Mouse (Mus musculus): ENCODE results near the gene Cald1.

DNA sequence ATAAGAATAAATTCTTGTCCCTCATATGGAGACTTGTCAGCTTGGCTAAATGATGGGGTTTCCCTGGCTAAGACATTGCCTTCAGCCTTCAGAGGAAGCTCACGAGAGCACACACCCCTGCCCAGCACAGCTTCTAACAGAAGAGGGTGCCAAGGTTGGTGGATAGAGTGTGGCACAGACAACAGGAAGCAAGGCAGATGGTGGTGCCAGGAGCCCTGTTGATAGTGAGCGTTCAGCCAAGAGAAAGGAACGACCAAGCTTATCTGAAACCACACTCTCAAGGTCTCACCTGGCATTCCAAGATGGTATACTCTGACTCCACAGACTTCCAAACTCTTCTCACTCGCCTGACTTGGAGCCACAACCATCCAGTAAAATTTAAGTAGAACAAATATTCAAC is 66.0 kb downstream of the Cald1 start:
- TF ChIP-seq CTCF (IDR thresholded peaks at IDR 0.05; ENCODE audit: low read depth): no peak
- TF ChIP-seq EP300 (optimal IDR thresholded peaks at IDR 0.05): no peak
